Mouse (Mus musculus) spleen, adult 2 months (tissue): ENCODE data around the gene Ccdc34. TPM values are rescaled to one million over a fixed set of nuclear protein-coding genes. Genes with fewer than 3 reads are reported as not detected.

Source experiments
- DNase-seq, 2 experiments: peaks; one replicate each; pipeline versions ENCODE4 v3.0.0 to v3.0.0-alpha.2; 2012 to 2021; ENCODE audit warnings: low spot score in 2 of 2, low read depth in 1 of 2
- H3K27ac ChIP-seq: fragments of 200-500 bp; 2 replicates; pipeline ENCODE4 v1.5.1; 2012; ENCODE audit warnings: low read length, inconsistent platforms; ENCODE audit not compliant: insufficient read depth
- H3K27me3 ChIP-seq: fragments of 200-500 bp; 2 replicates; pipeline ENCODE4 v1.6.1; 2012; ENCODE audit warnings: mild to moderate bottlenecking, moderate library complexity, low read length, inconsistent platforms; ENCODE audit not compliant: control insufficient read depth, insufficient read depth
- H3K36me3 ChIP-seq: fragments of 200-500 bp; 2 replicates; pipeline ENCODE4 v1.6.1; 2012; ENCODE audit warnings: mild to moderate bottlenecking, low read length, inconsistent platforms; ENCODE audit not compliant: control insufficient read depth, insufficient read depth
- H3K4me1 ChIP-seq: fragments of 200-500 bp; 2 replicates; pipeline ENCODE4 v1.6.1; 2011; ENCODE audit warnings: inconsistent platforms; ENCODE audit not compliant: control insufficient read depth, insufficient read depth, insufficient read length
- H3K4me3 ChIP-seq: fragments of 200-500 bp; 2 replicates; pipeline ENCODE4 v1.5.1; 2011; ENCODE audit warnings: mild to moderate bottlenecking, inconsistent platforms; ENCODE audit not compliant: insufficient read depth, insufficient read length; ENCODE audit errors: extremely low read depth
- CTCF ChIP-seq: fragments of 200-500 bp; IDR thresholded peaks from 2 replicates; pipeline ENCODE4 v1.5.1; 2011; ENCODE audit warnings: mild to moderate bottlenecking, inconsistent platforms; ENCODE audit not compliant: insufficient read depth, insufficient read length, insufficient replicate concordance; ENCODE audit errors: extremely low read depth
- POLR2A ChIP-seq: fragments of 200-500 bp; IDR thresholded peaks from 2 replicates; pipeline ENCODE4 v1.6.1; 2011; ENCODE audit warnings: low read depth, low read length, inconsistent platforms
- WGBS: fragments of 180-500 bp; shearing (Covaris S2); methylation state at CpG from one replicate; pipeline ENCODE4 v1.1.7; 2018; 5-methylcytosine and 5-hydroxymethylcytosine counted together
- polyA plus RNA-seq: library from polyadenylated mRNA; depleted of rRNA; stranded (reverse); fragments of >200 nt; gene quantifications from 2 replicates; pipeline ENCODE4 v1.2.3, GENCODE M21; 2012

Ccdc34 gene
- polyA plus RNA-seq, 1 experiment, result 3.3 TPM

DNA sequence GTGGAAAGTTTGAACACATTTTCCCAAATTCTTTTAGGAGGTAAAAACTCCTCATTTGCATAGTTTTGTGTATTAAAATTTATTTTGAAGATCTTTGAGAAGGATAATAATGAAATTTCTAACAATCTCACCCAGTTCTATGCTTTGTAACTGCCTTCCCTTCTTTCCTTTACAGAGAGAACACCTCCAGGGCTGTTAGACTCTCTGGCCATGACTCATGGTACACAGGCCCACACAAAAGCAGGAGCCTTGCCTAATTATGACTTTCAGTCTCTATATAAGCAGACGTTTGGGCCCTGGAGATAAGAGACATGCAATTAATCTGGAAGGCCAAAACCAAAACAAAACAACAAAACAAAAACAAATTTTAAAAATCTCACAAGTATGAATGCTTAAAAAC is 182.0 kb downstream of the Ccdc34 start:
- Histone ChIP-seq H3K36me3 (no peaks in the 10 kb centered on the region), H3K27ac (no peak overlapping the region), H3K4me3 (no peak overlapping the region), H3K4me1 (no peaks in the 10 kb centered on the region), H3K27me3 (no peaks in the 10 kb centered on the region)
- no peak for TF ChIP-seq POLR2A
- TF ChIP-seq CTCF, result no peak
- no peak for DNase-seq
- 56% methylated on average over 1 of the region's 1 CpGs for WGBS

DNA sequence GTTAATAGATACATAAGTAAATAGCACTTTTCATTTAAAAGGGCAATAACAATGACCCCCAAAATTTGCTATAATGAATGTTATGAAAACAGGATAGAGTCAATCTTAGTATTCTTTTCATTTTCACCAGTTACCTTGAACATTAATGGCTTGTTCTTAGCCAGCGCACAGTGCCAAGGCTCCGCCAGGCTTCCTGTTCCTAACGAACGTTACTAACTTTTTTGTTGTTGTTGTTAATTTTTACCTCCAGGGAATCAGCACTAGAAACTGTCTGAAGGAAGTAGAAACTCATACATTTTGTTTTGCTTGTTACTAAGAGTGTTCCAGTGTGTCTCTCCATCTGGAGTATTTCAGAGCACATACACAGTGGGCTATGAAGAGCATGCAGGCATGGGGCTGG is 184.2 kb downstream of the Ccdc34 start:
- Histone ChIP-seq H3K4me1 (no peaks in the 10 kb centered on the region), H3K27me3 (no peaks in the 10 kb centered on the region), H3K27ac (no peak overlapping the region), H3K4me3 (no peak overlapping the region), H3K36me3 (no peaks in the 10 kb centered on the region)
- DNase-seq, result no peak
- no peak for TF ChIP-seq POLR2A
- TF ChIP-seq CTCF, result no peak
- WGBS, result 72% methylated on average over 4 of the region's 4 CpGs

DNA sequence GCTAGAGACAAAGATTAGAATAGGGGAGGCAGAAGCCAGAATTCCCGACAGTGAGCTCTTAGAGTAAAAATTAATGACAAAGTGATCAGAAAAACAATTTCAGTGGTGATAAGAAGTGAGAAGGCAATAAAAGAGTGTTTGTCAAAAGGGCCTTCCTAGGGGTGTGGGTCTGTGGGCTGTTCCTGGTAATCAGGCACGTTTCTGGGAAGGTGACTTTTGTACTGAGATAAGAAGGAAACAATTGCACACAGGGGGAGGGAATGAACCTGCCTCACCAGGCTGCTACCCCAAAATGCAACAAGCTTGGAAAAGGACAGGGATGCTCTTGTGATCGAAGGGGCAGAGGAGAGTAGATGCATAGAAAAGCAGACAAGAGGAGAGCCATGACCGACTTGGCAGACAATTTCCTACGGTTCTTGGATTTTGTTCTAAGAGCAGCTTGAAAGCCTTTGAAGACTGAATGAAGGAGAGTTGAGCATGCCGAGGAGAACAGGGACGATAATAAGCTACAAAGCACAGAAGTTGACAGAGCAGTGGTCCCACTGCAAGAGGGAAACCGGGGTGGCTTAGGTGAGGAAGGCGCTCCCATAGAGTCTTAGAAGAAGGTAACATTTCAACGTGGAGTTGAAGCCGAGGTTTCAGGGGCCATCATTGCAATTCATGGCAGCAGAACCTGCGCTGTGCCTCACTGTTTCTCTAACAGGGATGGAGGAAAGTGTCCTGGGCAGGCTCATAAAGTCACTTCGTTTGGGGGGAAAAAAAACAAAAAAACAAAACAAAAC is 185.3 kb downstream of the Ccdc34 start:
- TF ChIP-seq POLR2A (no peak), CTCF (no peak)
- no peak overlapping the region for H3K27ac ChIP-seq
- no peaks in the 10 kb centered on the region for H3K36me3 ChIP-seq
- H3K4me1 ChIP-seq, result no peaks in the 10 kb centered on the region
- DNase-seq, result no peak
- 66% methylated on average over 13 of the region's 13 CpGs for WGBS
- H3K27me3 ChIP-seq, result no peaks in the 10 kb centered on the region
- H3K4me3 ChIP-seq, result no peak overlapping the region

DNA sequence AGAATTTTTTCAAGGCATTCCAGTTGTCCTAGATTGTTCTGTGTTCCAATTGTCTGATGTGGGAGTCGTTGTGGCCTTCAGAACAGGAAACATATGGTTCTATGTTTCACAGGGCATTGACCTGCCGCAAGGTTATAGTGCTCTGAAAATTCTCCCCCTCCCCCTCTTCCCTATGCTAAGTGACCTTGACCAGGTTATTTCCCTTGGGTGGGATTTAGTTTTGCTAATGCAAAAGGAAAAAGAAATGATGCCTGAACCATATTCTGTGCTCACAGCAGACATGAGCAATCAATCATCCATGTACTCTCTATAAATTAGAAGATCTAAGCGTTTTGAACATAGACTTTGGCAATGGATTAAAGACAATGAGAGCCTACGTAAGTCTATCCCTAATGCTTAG is 186.6 kb downstream of the Ccdc34 start:
- Histone ChIP-seq H3K27ac (no peak overlapping the region), H3K4me1 (no peaks in the 10 kb centered on the region), H3K4me3 (no peak overlapping the region; the same call in 1 of the 2 replicates), H3K36me3 (no peaks in the 10 kb centered on the region), H3K27me3 (no peaks in the 10 kb centered on the region)
- WGBS, result 47% methylated on average over 4 of the region's 4 CpGs
- DNase-seq, result no peak
- TF ChIP-seq POLR2A (no peak), CTCF (no peak)

DNA sequence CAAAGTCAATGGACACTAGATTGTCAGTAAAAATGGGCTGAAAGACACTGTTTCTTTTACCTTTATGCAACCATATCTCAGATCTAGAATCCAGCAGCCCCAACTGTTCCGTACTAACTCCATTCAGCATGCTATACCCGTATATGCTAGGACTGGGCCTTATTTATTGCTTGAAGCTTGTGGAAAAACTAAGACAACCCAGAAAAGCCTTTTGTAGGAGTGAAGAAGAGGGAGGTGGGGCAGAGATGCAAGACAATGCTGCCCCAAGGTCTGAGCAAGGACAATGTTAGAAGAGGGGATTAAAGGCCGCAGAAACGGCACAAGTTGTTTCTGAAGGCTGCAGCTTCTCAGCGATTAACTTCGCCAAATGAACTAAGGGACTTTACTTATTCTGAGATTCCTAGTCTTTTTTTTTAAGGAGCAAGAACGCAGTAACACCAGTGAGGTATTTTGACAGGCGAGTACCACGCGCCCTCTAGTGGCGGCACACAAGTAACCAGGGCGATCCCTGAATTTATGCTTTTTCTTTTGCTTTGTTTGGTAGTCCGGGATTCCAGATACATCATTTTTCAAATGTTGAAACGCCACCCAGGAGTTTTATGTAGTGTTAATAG is 187.2 kb downstream of the Ccdc34 start:
- DNase-seq, result peak in 1 of 2 experiments; percentile 5
- no peaks in the 10 kb centered on the region for H3K36me3 ChIP-seq
- no peak overlapping the region for H3K4me3 ChIP-seq
- H3K27ac ChIP-seq, result no peak overlapping the region
- H3K27me3 ChIP-seq, result no peaks in the 10 kb centered on the region
- TF ChIP-seq CTCF, result peak; percentile 53; the same call in 1 of the 2 replicates
- no peak for TF ChIP-seq POLR2A
- no peaks in the 10 kb centered on the region for H3K4me1 ChIP-seq
- WGBS, result 15% methylated on average over 14 of the region's 14 CpGs

DNA sequence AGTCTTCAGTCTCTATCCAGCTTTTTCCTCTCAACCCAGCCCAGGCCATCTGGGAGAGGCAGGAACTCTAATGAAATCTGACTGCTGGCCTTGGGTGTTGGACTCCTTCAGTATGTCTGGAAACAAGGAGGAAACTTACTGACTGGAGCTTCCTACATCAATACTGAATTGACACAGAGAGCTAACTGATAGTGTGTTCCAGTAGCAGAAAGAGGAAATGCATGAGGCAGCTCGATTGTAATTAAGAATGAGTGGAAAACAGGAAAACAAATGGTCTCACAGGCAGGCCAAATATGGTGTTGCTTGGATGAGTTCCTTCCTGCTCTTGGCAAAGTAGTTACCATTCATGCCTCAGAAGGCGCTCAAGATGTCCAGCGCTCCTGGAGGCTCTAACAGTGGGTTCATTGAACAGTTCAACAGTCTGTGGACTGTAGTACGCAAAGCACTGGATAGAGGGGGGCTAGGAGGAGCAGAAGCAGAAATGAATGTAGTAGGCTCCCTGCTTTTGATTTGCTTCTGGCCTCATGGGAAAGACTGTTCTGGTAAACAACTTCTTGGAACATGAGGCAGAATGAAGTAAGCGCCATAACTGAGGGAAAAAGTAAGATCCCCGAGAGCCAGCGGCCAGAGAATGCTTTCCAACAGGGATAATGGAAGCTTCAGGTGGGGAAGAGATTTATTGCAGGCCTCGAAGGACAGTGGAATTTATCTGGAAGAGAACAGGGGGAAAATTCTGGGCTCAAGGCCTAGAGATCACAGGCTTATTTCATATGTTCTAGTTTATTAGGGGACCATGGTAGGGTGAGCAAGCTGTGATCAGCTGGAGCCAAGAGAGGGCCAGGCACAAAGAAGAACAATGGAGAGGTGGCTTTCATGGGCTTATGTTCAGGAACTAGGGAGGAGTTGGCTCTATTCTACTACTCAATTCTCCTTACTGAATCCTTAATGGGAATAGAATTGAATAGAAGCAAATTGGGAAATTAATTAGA is 193.2 kb downstream of the Ccdc34 start:
- H3K27me3 ChIP-seq, result no peaks in the 10 kb centered on the region
- no peak overlapping the region for H3K27ac ChIP-seq
- no peak for TF ChIP-seq CTCF
- TF ChIP-seq POLR2A, result no peak
- H3K36me3 ChIP-seq, result no peaks in the 10 kb centered on the region
- no peaks in the 10 kb centered on the region for H3K4me1 ChIP-seq
- no peak for DNase-seq
- 71% methylated on average over 8 of the region's 8 CpGs for WGBS
- H3K4me3 ChIP-seq, result no peak overlapping the region
